Mouse (Mus musculus): Measurements from ENCODE around the gene Men1.

DNA sequence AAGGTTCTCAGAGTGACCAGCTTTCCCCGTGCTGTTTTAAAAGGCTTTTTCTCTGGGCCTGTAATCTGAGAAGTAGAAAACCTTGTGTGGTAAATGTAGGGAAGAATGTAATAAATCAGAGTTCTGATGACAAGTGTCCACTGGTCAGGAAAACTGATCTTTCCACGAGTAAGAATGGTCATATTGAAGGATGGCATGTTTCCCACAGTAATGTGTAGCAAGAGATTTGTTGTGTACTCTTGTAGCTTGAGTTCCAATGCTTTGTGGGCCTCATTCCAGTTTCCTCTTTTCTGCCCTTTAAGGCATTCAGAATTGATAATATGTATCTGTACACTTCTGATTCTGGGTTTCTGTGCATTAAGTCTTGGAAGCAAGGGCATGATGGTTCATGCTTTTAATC lies 30.1 kb downstream of the Men1 start:
- TF ChIP-seq EP300 (IDR thresholded peaks at IDR 0.05) (no peak), CTCF (IDR thresholded peaks at IDR 0.05) (no peak)

Data from lung, postnatal 0 days (tissue).